Mouse (Mus musculus) heart, adult 8-10 months (tissue): Measurements from ENCODE around the gene Asap2. TPM values are rescaled to one million over a fixed set of nuclear protein-coding genes. Genes with fewer than 3 reads are reported as not detected.

ENCODE experiments used
- DNase-seq: peaks from one replicate; pipeline ENCODE4 v3.0.0; 2022; ENCODE audit warnings: low spot score
- total RNA-seq, 4 experiments: library from RNA; stranded (reverse); gene quantifications; 2 replicates each; pipeline ENCODE4 v1.2.4; 2022

The Asap2 gene
- total RNA-seq, 4 experiments from 2014 or later = 9.0 to 10.3 (median 10.0) TPM

GRCm38 (mm10) chr12:21264970-21265369 is 274.7 kb downstream of the Asap2 start:
- DNase-seq = no peak

GRCm38 (mm10) chr12:21265501-21265900 is 275.2 kb downstream of the Asap2 start:
- DNase-seq = no peak

GRCm38 (mm10) chr12:21265946-21266783 is 275.9 kb downstream of the Asap2 start:
- peak; percentile 48 for DNase-seq

- no peak for DNase-seq
Observed at GRCm38 (mm10) chr12:21266784-21267098, 276.5 kb downstream of the Asap2 start.

GRCm38 (mm10) chr12:21268083-21268616 is 277.9 kb downstream of the Asap2 start:
- no peak for DNase-seq

GRCm38 (mm10) chr12:21274446-21274845 is 284.2 kb downstream of the Asap2 start:
- no peak for DNase-seq

- no peak for DNase-seq
Observed at GRCm38 (mm10) chr12:21277352-21277864, 287.1 kb downstream of the Asap2 start.

- DNase-seq = no peak
Observed at GRCm38 (mm10) chr12:21284761-21285441, 294.6 kb downstream of the Asap2 start, which contains the start of gene Cpsf3. Cpsf3 (plus strand) TSS chr12:21285391.

- no peak for DNase-seq
Observed at GRCm38 (mm10) chr12:21285508-21286242, 295.4 kb downstream of the Asap2 start.

- DNase-seq = peak; percentile 99
Observed at GRCm38 (mm10) chr12:21286243-21286622, 296.0 kb downstream of the Asap2 start, which contains the start of gene Itgb1bp1. Itgb1bp1 (minus strand) TSS chr12:21286284.

GRCm38 (mm10) chr12:21286712-21287650 is 296.7 kb downstream of the Asap2 start:
- peak; percentile 13 for DNase-seq

GRCm38 (mm10) chr12:21288716-21289395 is 298.6 kb downstream of the Asap2 start:
- DNase-seq = no peak

- no peak for DNase-seq
Observed at GRCm38 (mm10) chr12:21289651-21290050, 299.4 kb downstream of the Asap2 start.

GRCm38 (mm10) chr12:21298856-21299255 is 308.6 kb downstream of the Asap2 start:
- DNase-seq = no peak

- DNase-seq = peak; percentile 54
Observed at GRCm38 (mm10) chr12:21301324-21301723, 311.1 kb downstream of the Asap2 start.

- no peak for DNase-seq
Observed at GRCm38 (mm10) chr12:21301932-21302331, 311.7 kb downstream of the Asap2 start.

- no peak for DNase-seq
Observed at GRCm38 (mm10) chr12:21302361-21302783, 312.1 kb downstream of the Asap2 start.

GRCm38 (mm10) chr12:21305741-21306140 is 315.5 kb downstream of the Asap2 start:
- DNase-seq = no peak

GRCm38 (mm10) chr12:21306721-21307120 is 316.5 kb downstream of the Asap2 start:
- DNase-seq = no peak

- DNase-seq = no peak
Observed at GRCm38 (mm10) chr12:21312201-21312600, 321.9 kb downstream of the Asap2 start.
